Mouse (Mus musculus) cerebellum, adult 2 months (tissue): Measurements from ENCODE around the gene Rab4b. TPM values are rescaled to one million over a fixed set of nuclear protein-coding genes. Genes with fewer than 3 reads are reported as not detected.

ENCODE experiments used
- DNase-seq, 2 experiments: peaks; one replicate each; pipeline ENCODE4 v3.0.0; 2021
- H3K27ac ChIP-seq: fragments of 200-500 bp; 2 replicates; pipeline ENCODE4 v1.5.1; 2012; ENCODE audit warnings: low read length, control low read depth, inconsistent platforms; ENCODE audit not compliant: insufficient read depth
- H3K27me3 ChIP-seq: fragments of 200-500 bp; 2 replicates; pipeline ENCODE4 v1.6.1; 2012; ENCODE audit warnings: inconsistent platforms, mild to moderate bottlenecking, low read length, moderate library complexity; ENCODE audit not compliant: control insufficient read depth, insufficient read depth
- H3K4me1 ChIP-seq: fragments of 200-500 bp; 2 replicates; pipeline ENCODE4 v1.6.1; 2011; ENCODE audit warnings: low read length; ENCODE audit not compliant: control insufficient read depth, insufficient read depth
- H3K4me3 ChIP-seq: fragments of 200-500 bp; replicated peaks from 2 replicates; pipeline ENCODE3; 2011; ENCODE audit warnings: mild to moderate bottlenecking, low read depth, low read length, control low read depth; ENCODE audit not compliant: insufficient read depth
- CTCF ChIP-seq: fragments of 200-500 bp; IDR thresholded peaks from 2 replicates; pipeline ENCODE4 v1.5.1; 2011; ENCODE audit warnings: low read depth, mild to moderate bottlenecking, control low read depth, low read length, moderate library complexity, borderline replicate concordance; ENCODE audit not compliant: insufficient read depth
- POLR2A ChIP-seq: fragments of 200-500 bp; IDR thresholded peaks from 2 replicates; pipeline ENCODE4 v1.6.1; 2011; ENCODE audit warnings: low read length, control low read depth, borderline replicate concordance; ENCODE audit not compliant: insufficient read depth
- WGBS: fragments of 180-500 bp; shearing (Covaris S2); methylation state at CpG from one replicate; pipeline ENCODE4 v1.1.7; 2018; 5-methylcytosine and 5-hydroxymethylcytosine counted together
- polyA plus RNA-seq: library from polyadenylated mRNA; depleted of rRNA; stranded (reverse); fragments of >200 nt; gene quantifications from 2 replicates; pipeline ENCODE4 v1.2.3, GENCODE M21; 2012

Gene Rab4b
- polyA plus RNA-seq, 1 experiment, result 176 TPM

DNA sequence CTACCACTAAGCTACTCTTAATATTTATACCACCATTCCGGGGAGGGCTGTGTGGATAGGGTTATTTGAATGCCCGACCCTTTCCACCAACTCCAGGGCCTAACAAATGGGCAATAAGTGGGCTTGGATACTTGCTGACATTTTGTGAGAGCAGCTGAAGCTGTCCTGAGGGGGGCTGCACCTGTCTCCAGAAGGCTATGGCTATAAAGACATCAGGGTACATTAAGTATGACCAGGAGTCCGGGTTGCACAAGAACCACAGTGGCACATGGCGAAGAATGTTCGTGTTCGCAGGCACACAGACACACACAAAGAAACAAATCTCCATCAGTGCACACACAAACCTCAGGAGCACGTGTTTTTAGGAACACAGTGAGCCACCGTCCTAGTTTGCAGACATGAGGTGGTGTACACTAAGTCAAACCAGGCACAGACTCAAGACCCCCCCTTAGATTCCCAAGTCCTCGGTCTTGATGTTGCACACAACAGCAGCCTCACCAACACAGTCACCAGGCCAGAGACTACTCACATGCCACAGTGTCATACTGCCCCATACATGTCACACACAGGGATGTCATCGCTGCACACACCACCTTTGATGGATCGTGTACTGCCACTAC is 11.1 kb downstream of the Rab4b start:
- Histone ChIP-seq H3K4me1 (peaks cover 28% of the 10 kb centered on the region), H3K27me3 (no peaks in the 10 kb centered on the region), H3K4me3 (peak overlapping the region; percentile 95), H3K27ac (peak overlapping the region; percentile 91)
- 65% methylated on average over 11 of the region's 11 CpGs for WGBS
- no peak for DNase-seq
- no peak for TF ChIP-seq POLR2A
- no peak for TF ChIP-seq CTCF

DNA sequence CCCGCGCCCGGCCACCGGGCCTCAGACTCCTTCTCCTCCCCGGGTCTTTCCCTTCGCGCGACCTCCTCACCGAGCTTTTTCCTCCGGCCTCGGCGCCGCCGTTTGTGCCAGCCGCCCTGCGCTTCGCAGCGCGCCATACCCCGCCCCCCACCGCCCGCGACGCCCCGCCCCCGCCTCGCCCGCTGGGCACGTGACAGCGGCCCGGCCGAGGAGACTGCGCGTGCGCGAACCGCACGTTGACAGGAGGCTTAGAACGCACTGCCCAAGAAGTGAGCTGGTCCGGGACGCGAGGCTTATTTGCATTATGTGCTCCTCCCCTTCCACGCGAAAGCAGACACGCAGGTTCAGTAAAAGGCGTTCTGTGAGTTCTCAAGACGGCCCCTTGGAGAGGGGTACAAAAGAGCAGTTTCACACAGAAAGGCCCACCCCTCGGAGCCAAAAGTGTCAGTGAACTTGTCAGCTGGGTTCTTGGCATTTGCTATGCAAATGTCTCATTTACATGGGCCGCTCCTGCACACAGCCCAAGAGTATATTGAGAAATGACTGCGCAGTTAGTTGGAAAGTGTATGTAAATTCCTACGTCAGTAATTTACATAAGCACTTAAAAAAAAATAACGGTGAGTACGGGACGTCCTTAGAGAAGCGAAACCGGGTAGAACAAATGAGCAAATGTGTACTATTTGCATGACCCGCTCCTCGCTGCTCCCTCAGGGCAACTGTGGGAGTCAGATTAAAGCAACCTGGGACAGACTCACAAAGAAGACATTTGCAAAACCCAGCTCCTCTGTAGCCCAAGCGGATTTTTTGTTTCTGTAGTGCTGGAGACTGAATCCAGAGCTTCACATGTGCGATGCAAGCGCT is 11.9 kb downstream of the Rab4b start, which contains the start of gene Egln2:
Gene Egln2, minus strand, starts transcription at position 189 of the 861 bp plus-strand sequence.
- 1% methylated on average over 61 of the region's 61 CpGs for WGBS
- peak; percentile 95 to 96 for DNase-seq

GRCm38 (mm10) chr7:27166229-27166613 is 12.5 kb downstream of the Rab4b start:
- peaks cover 40% of the 10 kb centered on the region for H3K4me1 ChIP-seq
- H3K27ac ChIP-seq, result peak overlapping the region; percentile 97
- 2% methylated on average over 41 of the region's 43 CpGs for WGBS
- H3K27me3 ChIP-seq, result no peaks in the 10 kb centered on the region
- TF ChIP-seq POLR2A (no peak), CTCF (no peak)
- DNase-seq, result peak in 1 of 2 experiments; percentile 80
- peak overlapping the region; percentile 95 for H3K4me3 ChIP-seq

More for the DNA sequence above, 11.9 kb downstream of the Rab4b start, which contains the start of gene Egln2:
- Histone ChIP-seq H3K27me3 (no peaks in the 10 kb centered on the region), H3K27ac (peak within 1 kb of the TSS; percentile 97), H3K4me3 (peak within 1 kb of the TSS; percentile 95), H3K4me1 (peaks cover 35% of the 10 kb centered on the region)
- TF ChIP-seq CTCF (no peak), POLR2A (peak; percentile 93)

DNA sequence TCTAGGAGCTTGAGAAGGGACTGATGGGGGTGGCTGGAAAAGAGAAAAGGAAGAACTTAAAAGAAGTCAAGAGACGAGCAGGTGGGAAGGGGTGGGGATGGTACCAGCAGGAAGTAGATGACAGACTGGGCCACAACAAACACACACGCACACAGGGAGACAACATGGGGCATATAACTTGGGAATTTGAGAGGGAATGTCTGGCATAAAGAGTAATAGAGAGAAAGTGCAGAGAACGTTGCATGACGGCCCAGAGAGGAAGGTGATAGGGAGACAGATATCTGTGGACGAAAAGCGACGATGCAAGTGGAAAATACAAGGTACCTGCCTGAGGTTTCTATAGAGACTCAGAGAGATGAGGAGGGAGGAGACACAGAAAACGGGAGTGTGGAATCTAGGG is 13.0 kb downstream of the Rab4b start:
- peak overlapping the region; percentile 95 for H3K4me3 ChIP-seq
- H3K27ac ChIP-seq, result peak overlapping the region; percentile 97
- peaks cover 45% of the 10 kb centered on the region for H3K4me1 ChIP-seq
- no peak for DNase-seq
- under 1% methylated on average over 8 of the region's 8 CpGs for WGBS
- TF ChIP-seq POLR2A (no peak), CTCF (no peak)
- H3K27me3 ChIP-seq, result no peaks in the 10 kb centered on the region

DNA sequence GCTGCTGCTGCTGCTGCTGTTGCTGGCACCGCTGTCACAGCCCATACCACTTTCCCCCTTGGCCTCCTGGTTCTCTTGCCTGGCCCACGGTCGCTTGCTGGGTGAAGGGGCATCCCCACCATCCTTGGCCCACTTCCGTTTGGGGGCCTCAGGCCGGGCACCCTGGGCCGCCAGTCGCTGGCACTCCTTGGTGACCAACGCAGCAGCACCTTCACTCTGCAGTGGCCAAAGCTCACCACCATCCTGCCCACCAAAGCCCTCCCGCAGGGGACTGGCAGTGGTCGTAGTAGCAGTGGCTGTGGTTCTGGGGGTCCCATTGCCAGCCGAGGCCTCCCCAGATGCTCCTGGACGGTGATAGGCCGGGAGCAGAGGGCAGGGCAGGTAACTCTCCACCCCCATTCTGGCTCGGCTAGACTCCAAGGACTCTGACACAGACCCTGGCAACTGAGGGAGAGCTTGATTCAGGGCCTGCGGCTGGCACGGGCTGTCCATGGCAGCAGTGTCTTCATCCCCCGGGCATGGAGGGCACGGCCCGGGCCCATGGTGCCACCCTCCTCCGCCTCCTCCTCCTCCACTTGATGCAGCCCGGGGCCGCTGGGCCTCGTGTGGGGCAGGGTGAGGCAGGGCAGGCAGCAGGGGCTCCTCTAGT is 13.6 kb downstream of the Rab4b start:
- Histone ChIP-seq H3K27me3 (no peaks in the 10 kb centered on the region), H3K27ac (peak overlapping the region; percentile 97), H3K4me3 (peak overlapping the region; percentile 95), H3K4me1 (peaks cover 50% of the 10 kb centered on the region)
- TF ChIP-seq CTCF, result no peak
- TF ChIP-seq POLR2A, result no peak
- 12% methylated on average over 23 of the region's 23 CpGs for WGBS
- DNase-seq, result peak; percentile 73 to 76

- Histone ChIP-seq H3K4me1 (peaks cover 52% of the 10 kb centered on the region), H3K27ac (no peak overlapping the region), H3K27me3 (no peaks in the 10 kb centered on the region), H3K4me3 (peak overlapping the region; percentile 95)
- TF ChIP-seq POLR2A (no peak), CTCF (no peak)
- WGBS, result 40% methylated on average over 33 of the region's 33 CpGs
- peak; percentile 62 to 70 for DNase-seq
Measured at GRCm38 (mm10) chr7:27164112-27164947, 14.4 kb downstream of the Rab4b start.

DNA sequence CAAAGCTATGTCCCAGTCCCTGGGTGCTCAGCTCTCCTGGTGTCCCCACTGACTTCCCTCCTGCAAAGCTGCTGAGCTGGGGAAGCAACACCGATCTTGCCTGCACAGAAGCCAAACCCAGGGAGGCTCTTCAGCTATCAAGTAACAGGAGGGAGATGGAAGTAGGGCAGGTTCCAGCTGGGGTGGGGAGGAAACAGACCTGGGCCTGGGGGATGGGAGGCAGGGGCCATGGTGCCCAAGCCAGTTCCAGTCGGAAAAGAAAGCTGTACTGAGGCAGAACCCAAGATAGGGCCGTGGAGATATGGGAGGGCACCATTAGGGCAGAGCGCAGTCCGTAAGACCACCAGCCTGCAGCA is 15.3 kb downstream of the Rab4b start:
- TF ChIP-seq CTCF (no peak), POLR2A (no peak)
- no peak overlapping the region for H3K27ac ChIP-seq
- peak overlapping the region; percentile 48 for H3K4me3 ChIP-seq
- DNase-seq, result no peak
- peaks cover 52% of the 10 kb centered on the region for H3K4me1 ChIP-seq
- H3K27me3 ChIP-seq, result no peaks in the 10 kb centered on the region
- WGBS, result 37% methylated on average over 5 of the region's 5 CpGs
